Mouse (Mus musculus) C2C12 (cell line): ENCODE results near the gene AC124502.3. TPM values are rescaled to one million over a fixed set of nuclear protein-coding genes. Genes with fewer than 3 reads are reported as not detected.
A peak's percentile ranks its signal among the peaks of the same experiment; 100 is the strongest.

Source experiments
- H3K27me3 ChIP-seq: one replicate; pipeline ENCODE4 v1.6.1; 2011; ENCODE audit not compliant: control insufficient read depth, insufficient read depth, insufficient read length
- H3K36me3 ChIP-seq: one replicate; pipeline ENCODE4 v1.6.1; 2011; ENCODE audit not compliant: control insufficient read depth, insufficient read depth
- H3K4me3 ChIP-seq: one replicate; pipeline ENCODE4 v1.5.1; 2011; ENCODE audit warnings: mild to moderate bottlenecking, control low read depth; ENCODE audit not compliant: poor library complexity, insufficient read depth, severe bottlenecking
- H3K79me2 ChIP-seq: one replicate; pipeline ENCODE4 v1.6.1; 2011; ENCODE audit not compliant: control insufficient read depth, insufficient read depth
- H3K79me3 ChIP-seq: one replicate; pipeline ENCODE4 v1.6.1; 2011; ENCODE audit warnings: low read depth, control low read depth
- H3ac ChIP-seq: one replicate; pipeline ENCODE3; 2011; ENCODE audit warnings: low read depth; ENCODE audit not compliant: control insufficient read depth, insufficient read length
- CEBPB ChIP-seq: IDR thresholded peaks from one replicate; pipeline ENCODE4 v1.6.1; 2011; ENCODE audit warnings: low read depth, mild to moderate bottlenecking, control low read depth, moderate library complexity
- CTCF ChIP-seq: IDR thresholded peaks from one replicate; pipeline ENCODE4 v1.5.1; 2011; ENCODE audit not compliant: control insufficient read depth, insufficient read depth, insufficient read length
- FOSL1 ChIP-seq: IDR thresholded peaks from one replicate; pipeline ENCODE4 v1.8.0; 2011; ENCODE audit warnings: mild to moderate bottlenecking, low read length; ENCODE audit not compliant: poor library complexity, insufficient read depth, severe bottlenecking
- MAX ChIP-seq: IDR thresholded peaks from one replicate; pipeline ENCODE4 v1.6.1; 2011; ENCODE audit warnings: mild to moderate bottlenecking, control low read depth
- MYOD1 ChIP-seq: IDR thresholded peaks from one replicate; pipeline ENCODE4 v1.6.1; 2011; ENCODE audit warnings: low read depth; ENCODE audit not compliant: control insufficient read depth, insufficient read length
- MYOG ChIP-seq: IDR thresholded peaks from one replicate; pipeline ENCODE4 v1.6.1; 2011; ENCODE audit not compliant: control insufficient read depth, insufficient read length; ENCODE audit errors: extremely low read depth
- USF1 ChIP-seq: IDR thresholded peaks from one replicate; pipeline ENCODE4 v1.6.1; 2011; ENCODE audit warnings: low read depth, mild to moderate bottlenecking, control low read depth, moderate library complexity
- polyA plus RNA-seq: library from polyadenylated mRNA; unstranded; fragments of >200 nt; fragmentation: generic; extraction: Trizol; gene quantifications from one replicate; pipeline ENCODE4 v1.2.1, GENCODE M21; 2012; ENCODE audit warnings: missing spikeins

The AC124502.3 gene
- polyA plus RNA-seq, 1 experiment: 1.5 TPM

GRCm38 (mm10) chr19:5062041-5062440 is 23.4 kb downstream of the AC124502.3 start:
- Histone ChIP-seq H3K4me3 (no peak overlapping the region), H3K79me2 (no peaks in the 10 kb centered on the region), H3ac (no peak overlapping the region), H3K36me3 (no peaks in the 10 kb centered on the region), H3K79me3 (no peaks in the 10 kb centered on the region), H3K27me3 (no peaks in the 10 kb centered on the region)
- TF ChIP-seq USF1 (no peak), MYOG (no peak), CEBPB (no peak), CTCF (no peak)

GRCm38 (mm10) chr19:5062446-5062845 is 23.8 kb downstream of the AC124502.3 start:
- no peaks in the 10 kb centered on the region for H3K79me2 ChIP-seq
- H3K79me3 ChIP-seq: no peaks in the 10 kb centered on the region
- no peak for TF ChIP-seq USF1
- TF ChIP-seq CTCF: no peak
- no peak for TF ChIP-seq MAX
- TF ChIP-seq FOSL1: no peak
- no peak for TF ChIP-seq MYOD1
- TF ChIP-seq MYOG: no peak
- TF ChIP-seq CEBPB: no peak
- no peaks in the 10 kb centered on the region for H3K36me3 ChIP-seq
- H3ac ChIP-seq: no peak overlapping the region
- no peak overlapping the region for H3K4me3 ChIP-seq
- no peaks in the 10 kb centered on the region for H3K27me3 ChIP-seq

DNA sequence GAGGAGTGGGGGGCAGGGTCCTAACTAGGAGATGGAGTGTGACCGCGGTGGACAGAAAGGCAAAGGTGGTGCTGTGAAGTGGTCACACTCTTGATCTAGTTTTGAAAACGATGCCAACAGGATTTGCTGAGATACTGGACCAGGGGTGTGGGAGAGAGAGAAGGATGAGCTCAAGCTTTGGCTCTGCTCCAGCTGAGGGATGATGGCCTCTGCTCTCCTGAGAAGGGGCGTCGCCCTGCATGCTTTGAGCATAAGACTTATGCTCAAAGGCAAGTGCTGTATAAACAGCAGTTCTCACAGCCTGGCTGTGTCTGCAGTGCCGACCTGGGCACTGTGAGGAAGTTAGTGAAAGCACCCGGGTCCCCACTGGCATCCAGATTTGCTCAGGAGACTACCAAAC is 26.4 kb downstream of the AC124502.3 start:
- H3ac ChIP-seq: no peak overlapping the region
- no peaks in the 10 kb centered on the region for H3K27me3 ChIP-seq
- no peaks in the 10 kb centered on the region for H3K36me3 ChIP-seq
- H3K79me3 ChIP-seq: no peaks in the 10 kb centered on the region
- no peaks in the 10 kb centered on the region for H3K79me2 ChIP-seq
- TF ChIP-seq MYOD1: no peak
- no peak for TF ChIP-seq CTCF
- no peak for TF ChIP-seq FOSL1
- TF ChIP-seq CEBPB: no peak
- TF ChIP-seq MYOG: no peak
- TF ChIP-seq USF1: no peak
- no peak for TF ChIP-seq MAX
- H3K4me3 ChIP-seq: no peak overlapping the region

GRCm38 (mm10) chr19:5067040-5067799 is 28.5 kb downstream of the AC124502.3 start:
- H3K4me3 ChIP-seq: no peak overlapping the region
- no peaks in the 10 kb centered on the region for H3K79me2 ChIP-seq
- TF ChIP-seq USF1: no peak
- no peak for TF ChIP-seq CEBPB
- TF ChIP-seq MYOG: no peak
- TF ChIP-seq FOSL1: no peak
- no peak for TF ChIP-seq MYOD1
- no peak for TF ChIP-seq CTCF
- TF ChIP-seq MAX: no peak
- no peaks in the 10 kb centered on the region for H3K79me3 ChIP-seq
- H3K36me3 ChIP-seq: no peaks in the 10 kb centered on the region
- H3ac ChIP-seq: no peak overlapping the region
- no peaks in the 10 kb centered on the region for H3K27me3 ChIP-seq

DNA sequence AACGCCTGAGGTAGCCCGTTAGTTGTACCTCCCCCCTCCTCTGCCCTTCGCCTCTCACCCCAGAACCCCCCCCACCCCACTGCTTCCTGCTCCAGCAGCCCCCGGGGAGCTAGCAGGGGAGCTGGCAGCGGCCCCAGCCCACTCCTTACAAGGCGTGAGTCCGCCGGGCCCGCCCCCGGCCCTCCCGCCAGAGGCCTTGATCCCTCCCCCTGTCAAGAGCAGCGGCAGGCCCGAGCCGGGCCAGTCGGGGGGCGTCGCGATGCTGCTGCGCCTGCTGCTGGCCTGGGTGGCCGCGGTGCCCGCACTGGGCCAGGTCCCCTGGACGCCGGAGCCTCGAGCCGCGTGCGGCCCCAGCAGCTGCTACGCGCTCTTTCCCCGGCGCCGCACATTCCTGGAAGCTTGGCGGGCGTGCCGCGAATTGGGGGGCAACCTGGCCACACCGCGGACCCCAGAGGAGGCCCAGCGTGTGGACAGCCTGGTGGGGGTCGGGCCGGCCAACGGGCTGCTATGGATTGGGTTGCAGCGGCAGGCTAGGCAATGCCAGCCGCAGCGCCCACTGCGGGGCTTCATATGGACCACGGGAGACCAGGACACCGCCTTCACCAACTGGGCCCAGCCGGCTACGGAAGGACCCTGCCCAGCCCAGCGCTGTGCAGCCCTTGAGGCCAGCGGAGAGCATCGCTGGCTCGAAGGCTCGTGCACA is 29.3 kb downstream of the AC124502.3 start, which contains the start of gene Cd248:
TSS of gene Cd248 (plus strand) at position 212 of the 703 bp plus-strand sequence.
- no peaks in the 10 kb centered on the region for H3K36me3 ChIP-seq
- no peaks in the 10 kb centered on the region for H3K79me3 ChIP-seq
- H3ac ChIP-seq: peak within 1 kb of the TSS; percentile 47
- no peak within 1 kb of the TSS for H3K4me3 ChIP-seq
- H3K79me2 ChIP-seq: no peaks in the 10 kb centered on the region
- TF ChIP-seq FOSL1 (no peak), MAX (no peak), CTCF (no peak), CEBPB (no peak), MYOG (no peak), MYOD1 (no peak), USF1 (no peak)
- H3K27me3 ChIP-seq: no peaks in the 10 kb centered on the region
